Mouse (Mus musculus) cerebellum, adult 2 months (tissue): ENCODE measurements at regions not wholly inside any gene's neighbourhood (a gene's known extent, or its start where the extent isn't known, plus 50 kb on each side); places are given as distances from the start of the nearest gene placed in this dataset.

Source experiments
- DNase-seq, 2 experiments: peaks; one replicate each; pipeline ENCODE4 v3.0.0; 2021
- H3K27ac ChIP-seq: fragments of 200-500 bp; 2 replicates; pipeline ENCODE4 v1.5.1; 2012; ENCODE audit warnings: low read length, control low read depth, inconsistent platforms; ENCODE audit not compliant: insufficient read depth
- H3K27me3 ChIP-seq: fragments of 200-500 bp; 2 replicates; pipeline ENCODE4 v1.6.1; 2012; ENCODE audit warnings: inconsistent platforms, mild to moderate bottlenecking, low read length, moderate library complexity; ENCODE audit not compliant: control insufficient read depth, insufficient read depth
- H3K4me1 ChIP-seq: fragments of 200-500 bp; 2 replicates; pipeline ENCODE4 v1.6.1; 2011; ENCODE audit warnings: low read length; ENCODE audit not compliant: control insufficient read depth, insufficient read depth
- H3K4me3 ChIP-seq: fragments of 200-500 bp; replicated peaks from 2 replicates; pipeline ENCODE3; 2011; ENCODE audit warnings: mild to moderate bottlenecking, low read depth, low read length, control low read depth; ENCODE audit not compliant: insufficient read depth
- CTCF ChIP-seq: fragments of 200-500 bp; IDR thresholded peaks from 2 replicates; pipeline ENCODE4 v1.5.1; 2011; ENCODE audit warnings: low read depth, mild to moderate bottlenecking, control low read depth, low read length, moderate library complexity, borderline replicate concordance; ENCODE audit not compliant: insufficient read depth
- POLR2A ChIP-seq: fragments of 200-500 bp; IDR thresholded peaks from 2 replicates; pipeline ENCODE4 v1.6.1; 2011; ENCODE audit warnings: low read length, control low read depth, borderline replicate concordance; ENCODE audit not compliant: insufficient read depth
- WGBS: fragments of 180-500 bp; shearing (Covaris S2); methylation state at CpG from one replicate; pipeline ENCODE4 v1.1.7; 2018; 5-methylcytosine and 5-hydroxymethylcytosine counted together

- Histone ChIP-seq H3K27me3 (no peaks in the 10 kb centered on the region), H3K4me3 (no peak overlapping the region), H3K4me1 (no peaks in the 10 kb centered on the region), H3K27ac (no peak overlapping the region)
- 72% methylated on average over 2 of the region's 2 CpGs for WGBS
- no peak for TF ChIP-seq CTCF
- no peak for TF ChIP-seq POLR2A
- no peak for DNase-seq
Measured at GRCm38 (mm10) chr4:101320587-101320986, 55.5 kb upstream of the Jak1 start.

- no peak overlapping the region for H3K27ac ChIP-seq
- TF ChIP-seq CTCF = no peak
- TF ChIP-seq POLR2A = no peak
- H3K4me1 ChIP-seq = no peaks in the 10 kb centered on the region
- WGBS = 86% methylated on average over 4 of the region's 4 CpGs
- no peak overlapping the region for H3K4me3 ChIP-seq
- no peak for DNase-seq
- no peaks in the 10 kb centered on the region for H3K27me3 ChIP-seq
Measured at GRCm38 (mm10) chr4:101319681-101320220, 54.7 kb upstream of the Jak1 start.

DNA sequence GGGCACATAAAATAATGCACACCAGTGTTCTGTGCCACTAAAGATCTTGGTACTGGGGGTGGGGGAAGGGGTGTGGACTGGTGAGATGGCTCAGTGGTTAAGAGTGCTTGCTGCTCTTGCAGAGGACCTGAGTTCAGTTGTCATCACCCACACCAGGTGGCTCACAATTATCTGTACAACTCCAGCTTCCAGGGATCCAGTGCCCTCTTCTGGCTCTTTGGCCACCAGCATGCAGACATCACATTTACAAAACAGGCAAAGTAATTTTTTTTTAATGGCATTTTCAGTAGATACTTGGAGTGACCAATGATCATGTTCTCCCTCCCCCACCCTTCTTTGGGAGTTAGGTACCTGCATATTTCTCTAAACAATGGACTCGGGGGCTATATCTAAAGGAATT, 53.8 kb upstream of the Jak1 start:
- no peaks in the 10 kb centered on the region for H3K27me3 ChIP-seq
- no peak overlapping the region for H3K4me3 ChIP-seq
- no peak for DNase-seq
- no peak overlapping the region for H3K27ac ChIP-seq
- TF ChIP-seq POLR2A (no peak), CTCF (no peak)
- no peaks in the 10 kb centered on the region for H3K4me1 ChIP-seq
- WGBS = 96% methylated on average over 1 of the region's 1 CpGs

GRCm38 (mm10) chr4:101316061-101316460, 51.0 kb upstream of the Jak1 start:
- Histone ChIP-seq H3K4me3 (no peak overlapping the region), H3K27me3 (no peaks in the 10 kb centered on the region), H3K4me1 (no peaks in the 10 kb centered on the region), H3K27ac (no peak overlapping the region)
- no peak for TF ChIP-seq CTCF
- no peak for TF ChIP-seq POLR2A
- WGBS = 81% methylated on average over 6 of the region's 6 CpGs
- no peak for DNase-seq
